Mouse (Mus musculus) lung, embryonic 16.5 days (tissue): ENCODE measurements at regions not wholly inside any gene's neighbourhood (a gene's known extent, or its start where the extent isn't known, plus 50 kb on each side); places are given as distances from the start of the nearest gene placed in this dataset.

Source experiments
- ATAC-seq: fragments of 200-750 bp; cut with Nextera tagmentation; 2 replicates; pipeline ENCODE4 v1.8.0; 2017; ENCODE audit warnings: low read depth, mild to moderate bottlenecking, moderate library complexity
- H3K27ac ChIP-seq: fragments of 300-500 bp; sonication (generic); 2 replicates; pipeline ENCODE4 v1.5.1; 2014; ENCODE audit warnings: mild to moderate bottlenecking, control low read depth, low read length
- H3K27me3 ChIP-seq: fragments of 300-500 bp; sonication (generic); 2 replicates; pipeline ENCODE4 v1.6.1; 2014; ENCODE audit warnings: low read depth, low read length, mixed read lengths; ENCODE audit not compliant: control insufficient read depth, insufficient read depth
- H3K36me3 ChIP-seq: fragments of 300-500 bp; sonication (generic); 2 replicates; pipeline ENCODE4 v1.6.1; 2014; ENCODE audit warnings: low read length; ENCODE audit not compliant: control insufficient read depth, insufficient read depth
- H3K4me1 ChIP-seq: fragments of 300-500 bp; sonication (generic); replicated peaks from 2 replicates; pipeline ENCODE4 v1.6.1; 2014; ENCODE audit warnings: low read length, mixed read lengths; ENCODE audit not compliant: control insufficient read depth, insufficient read depth
- H3K4me2 ChIP-seq: fragments of 300-500 bp; sonication (generic); 2 replicates; pipeline ENCODE4 v1.6.1; 2014; ENCODE audit warnings: low read depth, low read length, control low read depth
- H3K4me3 ChIP-seq: fragments of 300-500 bp; sonication (generic); 2 replicates; pipeline ENCODE4 v1.5.1; 2014; ENCODE audit warnings: mild to moderate bottlenecking, low read length, control low read depth
- H3K9ac ChIP-seq: fragments of 300-500 bp; sonication (generic); 2 replicates; pipeline ENCODE4 v1.6.1; 2014; ENCODE audit warnings: low read length, control low read depth
- H3K9me3 ChIP-seq: fragments of 300-500 bp; sonication (generic); 2 replicates; pipeline ENCODE4 v1.6.1; 2016; ENCODE audit warnings: low read length; ENCODE audit not compliant: control insufficient read depth
- WGBS: fragments of 180-500 bp; shearing (Covaris S2); extraction: QIAGEN DNeasy Blood & Tissue Kit; methylation state at CpG from one replicate; pipeline ENCODE4 v1.1.7; 2014; 5-methylcytosine and 5-hydroxymethylcytosine counted together

DNA sequence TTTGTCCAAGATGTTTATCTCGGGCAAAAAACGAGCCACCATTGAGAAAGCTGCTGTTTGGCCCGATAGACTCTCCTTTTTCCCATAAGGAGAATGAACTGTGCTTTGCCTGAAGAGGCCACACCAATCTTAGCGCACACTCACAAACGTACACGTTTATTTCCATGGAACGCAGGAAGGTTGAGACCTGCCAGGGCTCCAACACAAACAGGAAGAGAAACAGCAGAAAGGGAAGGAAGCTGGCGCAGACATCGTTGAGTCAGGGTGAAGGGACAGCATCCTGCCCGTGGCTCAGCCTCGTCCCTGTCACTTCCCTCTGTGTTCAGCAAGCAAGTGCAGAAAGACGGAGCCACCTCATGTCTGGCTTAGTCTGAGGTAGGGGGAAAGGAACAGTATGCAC is 56.8 kb upstream of the Ivns1abp start:
- Histone ChIP-seq H3K27me3 (no peaks in the 10 kb centered on the region), H3K4me2 (no peak overlapping the region), H3K36me3 (no peaks in the 10 kb centered on the region), H3K9ac (no peak overlapping the region), H3K27ac (peak overlapping the region; percentile 19), H3K4me1 (no peaks in the 10 kb centered on the region), H3K4me3 (no peak overlapping the region), H3K9me3 (no peaks in the 10 kb centered on the region)
- WGBS: 39% methylated on average over 12 of the region's 12 CpGs
- peak; percentile 80 for ATAC-seq

DNA sequence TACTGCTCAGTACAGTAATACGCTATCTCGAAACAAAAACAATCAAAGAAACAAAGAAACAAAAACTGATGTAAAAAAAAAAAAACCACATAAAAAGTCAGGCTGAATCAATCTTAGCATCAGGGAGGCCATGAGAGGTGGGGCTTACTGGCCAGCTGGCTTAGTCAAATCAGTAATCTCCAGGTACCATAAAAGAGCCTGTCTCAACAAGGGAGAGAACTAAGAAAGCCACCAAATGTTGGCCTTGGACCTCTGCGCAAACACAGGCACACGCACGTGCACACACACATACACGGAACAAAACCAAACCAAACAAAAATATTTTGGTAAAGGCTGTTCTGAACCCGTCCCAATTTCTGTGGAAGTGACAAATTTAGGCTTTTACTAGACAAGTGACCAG is 55.2 kb upstream of the Ivns1abp start:
- 78% methylated on average over 7 of the region's 7 CpGs for WGBS
- H3K9ac ChIP-seq: no peak overlapping the region
- no peaks in the 10 kb centered on the region for H3K9me3 ChIP-seq
- no peak for ATAC-seq
- no peak overlapping the region for H3K27ac ChIP-seq
- no peak overlapping the region for H3K4me3 ChIP-seq
- H3K4me2 ChIP-seq: no peak overlapping the region
- no peaks in the 10 kb centered on the region for H3K4me1 ChIP-seq
- no peaks in the 10 kb centered on the region for H3K36me3 ChIP-seq
- H3K27me3 ChIP-seq: no peaks in the 10 kb centered on the region

DNA sequence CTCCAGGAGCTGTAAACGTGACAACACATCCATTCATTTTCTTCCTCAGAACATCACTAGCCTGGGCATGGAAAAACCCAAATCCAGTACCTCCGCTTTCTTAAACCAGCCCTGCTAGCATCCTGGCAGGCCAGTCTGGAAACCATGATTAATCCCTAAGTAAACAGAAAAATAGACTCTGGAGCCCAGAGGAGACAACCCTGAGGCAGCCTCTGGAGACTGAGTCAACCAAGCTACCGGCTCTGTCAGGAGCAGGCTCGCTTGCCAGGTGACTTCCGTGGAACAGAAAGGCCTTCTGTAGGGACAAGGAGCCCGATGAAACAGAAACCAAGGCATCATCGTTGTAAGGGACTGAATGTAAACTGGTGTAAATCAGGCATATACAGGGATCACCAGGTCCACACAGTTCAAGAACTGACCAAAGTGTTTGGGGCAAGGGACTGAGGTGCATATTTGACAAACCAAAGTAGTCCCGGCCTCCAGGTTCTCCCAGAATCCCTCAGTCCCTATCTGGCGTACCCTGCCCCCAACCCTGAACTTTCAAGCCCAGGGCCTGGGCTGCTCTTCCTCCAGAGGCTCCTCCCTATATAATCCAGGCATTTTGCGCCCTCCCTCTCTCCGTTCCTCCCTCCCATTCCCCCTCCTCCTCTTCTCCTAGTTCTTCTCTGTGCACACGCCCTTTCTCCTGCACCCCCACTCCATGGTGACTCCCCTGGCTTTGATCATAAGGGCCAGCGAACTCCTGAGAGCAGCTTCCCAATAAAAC is 54.6 kb upstream of the Ivns1abp start:
- Histone ChIP-seq H3K9ac (no peak overlapping the region), H3K36me3 (no peaks in the 10 kb centered on the region), H3K4me2 (no peak overlapping the region), H3K9me3 (no peaks in the 10 kb centered on the region), H3K4me1 (no peaks in the 10 kb centered on the region), H3K4me3 (no peak overlapping the region), H3K27ac (no peak overlapping the region), H3K27me3 (no peaks in the 10 kb centered on the region)
- whole genome bisulfite sequencing: 64% methylated on average over 13 of the region's 13 CpGs
- ATAC-seq: no peak

DNA sequence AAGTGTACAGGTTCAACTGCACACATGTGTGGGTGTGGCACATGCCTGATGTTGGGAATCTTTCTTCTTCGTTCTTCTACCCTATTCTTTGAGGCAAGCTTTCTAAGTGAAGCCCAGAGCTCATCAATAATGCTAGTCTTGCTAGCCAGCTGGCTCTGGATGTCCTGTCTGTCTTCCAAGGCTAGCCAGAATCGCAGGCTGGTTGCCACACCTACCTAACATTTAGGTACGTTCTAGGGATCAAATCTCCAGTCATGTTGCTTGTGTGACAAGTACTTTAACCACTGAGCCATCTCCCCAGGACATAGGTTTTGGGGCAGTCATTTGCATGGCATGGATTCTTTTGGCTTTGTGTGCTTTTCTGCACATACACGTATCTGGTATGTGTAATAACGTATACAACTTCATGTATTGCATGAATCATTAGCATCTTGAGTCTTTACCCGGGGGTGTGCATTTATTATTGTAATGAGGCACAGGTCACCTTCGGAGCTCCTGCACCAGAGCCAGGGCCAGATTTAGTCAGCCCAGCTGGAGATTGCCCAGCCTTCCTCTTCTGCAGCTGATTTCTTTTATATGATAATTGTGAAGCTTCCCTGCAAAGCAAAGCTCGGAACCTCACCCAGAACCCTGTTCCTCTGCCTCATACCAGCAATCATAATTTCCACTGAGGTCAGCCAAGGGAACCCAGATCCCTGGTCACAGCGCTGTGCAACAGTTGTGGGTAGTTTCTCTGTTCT is 50.8 kb upstream of the Ivns1abp start:
- Histone ChIP-seq H3K4me1 (no peaks in the 10 kb centered on the region), H3K4me2 (no peak overlapping the region), H3K27me3 (no peaks in the 10 kb centered on the region), H3K27ac (no peak overlapping the region), H3K9me3 (no peaks in the 10 kb centered on the region), H3K4me3 (no peak overlapping the region), H3K36me3 (no peaks in the 10 kb centered on the region), H3K9ac (no peak overlapping the region)
- WGBS: 78% methylated on average over 9 of the region's 9 CpGs
- no peak for ATAC-seq
